Mouse (Mus musculus): ENCODE measurements around the gene Polr3gl.

Gene Polr3gl

GRCm38 (mm10) chr3:96558668-96559196, 35.2 kb downstream of the Polr3gl start:
- in situ Hi-C loops (cut with MboI, MseI) = loop anchor here (25.0 kb wide), 1 partner anchor 1379 kb away; no protein-coding TSS in a partner anchor

GRCm38 (mm10) chr3:96558159-96558558, 35.8 kb downstream of the Polr3gl start:
- in situ Hi-C loops (cut with MboI, MseI) = loop anchor here (25.0 kb wide), 1 partner anchor 1379 kb away; no protein-coding TSS in a partner anchor

GRCm38 (mm10) chr3:96557694-96558093, 36.3 kb downstream of the Polr3gl start, which contains the start of gene Txnip:
Txnip (plus strand) TSS chr3:96557957.
- in situ Hi-C loops (cut with MboI, MseI) = loop anchor here (25.0 kb wide), 1 partner anchor 1380 kb away; no protein-coding TSS in a partner anchor

GRCm38 (mm10) chr3:96556651-96557635, 37.0 kb downstream of the Polr3gl start:
- in situ Hi-C loops (cut with MboI, MseI) = loop anchor here (25.0 kb wide), 1 partner anchor 1380 kb away; no protein-coding TSS in a partner anchor

GRCm38 (mm10) chr3:96555999-96556614, 37.9 kb downstream of the Polr3gl start:
- in situ Hi-C loops (cut with MboI, MseI) = loop anchor here (25.0 kb wide), 1 partner anchor 1381 kb away; no protein-coding TSS in a partner anchor

GRCm38 (mm10) chr3:96555041-96555596, 38.9 kb downstream of the Polr3gl start:
- in situ Hi-C loops (cut with MboI, MseI) = loop anchor here (25.0 kb wide), 1 partner anchor 1382 kb away; no protein-coding TSS in a partner anchor

- in situ Hi-C loops (cut with MboI, MseI) = loop anchor here (25.0 kb wide), 1 partner anchor 1383 kb away; no protein-coding TSS in a partner anchor
Observed at GRCm38 (mm10) chr3:96554251-96554650, 39.7 kb downstream of the Polr3gl start.

- in situ Hi-C loops (cut with MboI, MseI) = loop anchor here (25.0 kb wide), 1 partner anchor 1384 kb away; no protein-coding TSS in a partner anchor
Observed at GRCm38 (mm10) chr3:96553601-96554000, 40.4 kb downstream of the Polr3gl start.

GRCm38 (mm10) chr3:96551890-96552289, 42.1 kb downstream of the Polr3gl start:
- in situ Hi-C loops (cut with MboI, MseI) = loop anchor here (25.0 kb wide), 1 partner anchor 1385 kb away; no protein-coding TSS in a partner anchor

- in situ Hi-C loops (cut with MboI, MseI) = loop anchor here (25.0 kb wide), 1 partner anchor 1386 kb away; no protein-coding TSS in a partner anchor
Observed at GRCm38 (mm10) chr3:96551203-96551602, 42.8 kb downstream of the Polr3gl start.

- in situ Hi-C loops (cut with MboI, MseI) = no loop called here
Observed at GRCm38 (mm10) chr3:96549346-96549745, 44.6 kb downstream of the Polr3gl start.

GRCm38 (mm10) chr3:96548824-96549223, 45.2 kb downstream of the Polr3gl start:
- in situ Hi-C loops (cut with MboI, MseI) = no loop called here

GRCm38 (mm10) chr3:96547389-96547960, 46.5 kb downstream of the Polr3gl start:
- in situ Hi-C loops (cut with MboI, MseI) = no loop called here

GRCm38 (mm10) chr3:96546880-96547279, 47.1 kb downstream of the Polr3gl start:
- in situ Hi-C loops (cut with MboI, MseI) = no loop called here

GRCm38 (mm10) chr3:96545565-96545964, 48.4 kb downstream of the Polr3gl start:
- in situ Hi-C loops (cut with MboI, MseI) = no loop called here

- in situ Hi-C loops (cut with MboI, MseI) = loop anchor here (5.0 kb wide), 2 partner anchors 39 to 79 kb away; no protein-coding TSS in a partner anchor
Observed at GRCm38 (mm10) chr3:96543345-96543744, 50.6 kb downstream of the Polr3gl start.

GRCm38 (mm10) chr3:96542554-96542953, 51.4 kb downstream of the Polr3gl start:
- in situ Hi-C loops (cut with MboI, MseI) = loop anchor here (5.0 kb wide), 2 partner anchors 40 to 80 kb away; no protein-coding TSS in a partner anchor

- in situ Hi-C loops (cut with MboI, MseI) = loop anchor here (5.0 kb wide), 2 partner anchors 41 to 81 kb away; no protein-coding TSS in a partner anchor
Observed at GRCm38 (mm10) chr3:96541328-96542078, 52.5 kb downstream of the Polr3gl start.

GRCm38 (mm10) chr3:96540740-96541139, 53.2 kb downstream of the Polr3gl start:
- in situ Hi-C loops (cut with MboI, MseI) = loop anchor here (5.0 kb wide), 2 partner anchors 42 to 82 kb away; no protein-coding TSS in a partner anchor

- in situ Hi-C loops (cut with MboI, MseI) = no loop called here
Observed at GRCm38 (mm10) chr3:96539316-96539715, 54.7 kb downstream of the Polr3gl start.

Data from regulatory T cell (primary cell).